Mouse (Mus musculus): ENCODE results near the gene Mcf2l.
A peak's percentile ranks its signal among the peaks of the same experiment; 100 is the strongest.

DNA sequence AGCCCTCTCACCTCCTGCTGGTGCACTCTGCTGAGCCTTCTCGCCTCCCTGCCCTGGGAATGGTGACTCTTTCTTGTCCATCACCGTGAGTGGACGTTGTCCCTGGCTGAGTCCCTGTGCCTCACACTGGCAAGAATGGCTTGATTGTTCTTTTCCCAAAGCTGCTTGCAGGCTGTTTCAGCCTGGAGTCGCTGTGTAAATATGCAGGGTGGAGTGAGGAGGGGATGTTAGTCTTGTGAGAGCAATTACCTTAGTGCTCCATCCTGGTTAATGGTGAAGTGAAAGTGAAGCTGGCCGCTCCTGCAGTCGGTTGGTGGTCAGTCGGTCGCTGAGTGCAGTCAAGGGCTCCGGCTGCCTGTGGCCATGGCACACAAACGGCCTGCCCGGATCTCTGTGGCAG lies 57.8 kb downstream of the Mcf2l start:
- peak; percentile 19; the same call in 1 of the 2 replicates for TF ChIP-seq CTCF (IDR thresholded peaks at IDR 0.05)
- no peak for TF ChIP-seq EP300 (IDR thresholded peaks at IDR 0.05)

All from lung, postnatal 0 days (tissue).